Mouse (Mus musculus) lung, postnatal 0 days (tissue): Measurements from ENCODE around the gene Dtx2. TPM values are rescaled to one million over a fixed set of nuclear protein-coding genes. Genes with fewer than 3 reads are reported as not detected.

Experiments used
- ATAC-seq: fragments of 200-750 bp; cut with Nextera tagmentation; 2 replicates; pipeline ENCODE4 v1.8.0; 2017; ENCODE audit warnings: moderate library complexity
- DNase-seq: peaks from one replicate; pipeline ENCODE4 v3.0.0-alpha.2; 2016; ENCODE audit warnings: low spot score
- H3K27ac ChIP-seq: fragments of 300-500 bp; sonication (generic); 2 replicates; pipeline ENCODE4 v1.5.1; 2014; ENCODE audit warnings: antibody characterized with exemption, mild to moderate bottlenecking, low read length, mixed read lengths
- H3K27me3 ChIP-seq: fragments of 300-500 bp; sonication (generic); replicated peaks from 2 replicates; pipeline ENCODE4 v1.6.1; 2014; ENCODE audit warnings: low read length, mixed read lengths; ENCODE audit not compliant: insufficient read depth
- H3K36me3 ChIP-seq: fragments of 300-500 bp; sonication (generic); 2 replicates; pipeline ENCODE4 v1.6.1; 2014; ENCODE audit warnings: low read length, mixed read lengths; ENCODE audit not compliant: insufficient read depth
- H3K4me1 ChIP-seq: fragments of 300-500 bp; sonication (generic); 2 replicates; pipeline ENCODE4 v1.6.1; 2014; ENCODE audit warnings: antibody characterized with exemption, low read depth, low read length, mixed read lengths; ENCODE audit not compliant: insufficient read depth
- H3K4me2 ChIP-seq: fragments of 300-500 bp; sonication (generic); replicated peaks from 2 replicates; pipeline ENCODE4 v1.6.1; 2014; ENCODE audit warnings: low read depth, mild to moderate bottlenecking, low read length, moderate library complexity, mixed read lengths
- H3K4me3 ChIP-seq: fragments of 300-500 bp; sonication (generic); 2 replicates; pipeline ENCODE4 v1.5.1; 2014; ENCODE audit warnings: low read depth, low read length
- H3K9ac ChIP-seq: fragments of 300-500 bp; sonication (generic); replicated peaks from 2 replicates; pipeline ENCODE4 v1.6.1; 2014; ENCODE audit warnings: low read depth, mild to moderate bottlenecking
- H3K9me3 ChIP-seq: fragments of 300-500 bp; sonication (generic); 2 replicates; pipeline ENCODE4 v1.6.1; 2016; ENCODE audit warnings: low read length, mixed read lengths
- CTCF ChIP-seq: IDR thresholded peaks from 2 replicates; pipeline ENCODE4 v1.5.1; 2016; ENCODE audit warnings: antibody characterized with exemption, mild to moderate bottlenecking
- EP300 ChIP-seq: IDR thresholded peaks from 2 replicates; pipeline ENCODE4 v1.6.1; 2016; ENCODE audit warnings: antibody characterized with exemption, mild to moderate bottlenecking, control low read depth
- WGBS: fragments of 180-500 bp; shearing (Covaris S2); extraction: QIAGEN DNeasy Blood & Tissue Kit; methylation state at CpG from one replicate; pipeline ENCODE4 v1.1.7; 2014; 5-methylcytosine and 5-hydroxymethylcytosine counted together
- polyA plus RNA-seq: library from polyadenylated mRNA; unstranded; fragments of >200 nt; fragmentation: Nextera tagmentation; extraction: Ambion mirVana; gene quantifications from 2 replicates; pipeline ENCODE4 v1.2.1, GENCODE M21; 2015

Dtx2 gene
- polyA plus RNA-seq, 1 experiment from 2014 or later, result 21.6 TPM

DNA sequence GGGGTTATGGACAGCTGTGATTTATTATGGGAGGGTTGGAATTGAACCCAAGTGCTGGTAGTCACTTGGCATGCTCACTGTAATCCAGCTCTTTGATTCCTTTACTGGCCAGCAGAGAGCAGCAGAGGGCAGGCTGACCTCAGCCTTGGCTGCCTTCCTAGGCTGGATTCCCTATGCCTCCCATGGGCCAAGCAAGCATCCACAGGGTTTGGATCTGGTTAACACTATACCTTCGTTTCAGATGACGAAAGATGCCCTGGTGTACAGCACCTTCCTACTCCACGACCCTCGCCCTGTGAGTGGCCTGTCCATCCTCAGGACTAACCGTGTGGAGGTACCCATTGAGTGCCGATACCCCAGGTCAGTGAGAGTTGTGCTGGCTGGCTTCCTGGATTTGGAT lies 12.2 kb upstream of the Dtx2 start:
- H3K36me3 ChIP-seq, result no peaks in the 10 kb centered on the region
- H3K9ac ChIP-seq, result no peak overlapping the region
- no peak for TF ChIP-seq EP300
- peak; percentile 95 for TF ChIP-seq CTCF
- H3K4me1 ChIP-seq, result no peaks in the 10 kb centered on the region
- no peak overlapping the region for H3K4me3 ChIP-seq
- whole genome bisulfite sequencing, result 34% methylated on average over 6 of the region's 6 CpGs
- H3K27me3 ChIP-seq, result no peaks in the 10 kb centered on the region
- DNase-seq (peak; percentile 85), ATAC-seq (peak; percentile 70)
- H3K27ac ChIP-seq, result no peak overlapping the region
- no peaks in the 10 kb centered on the region for H3K9me3 ChIP-seq
- H3K4me2 ChIP-seq, result no peak overlapping the region

DNA sequence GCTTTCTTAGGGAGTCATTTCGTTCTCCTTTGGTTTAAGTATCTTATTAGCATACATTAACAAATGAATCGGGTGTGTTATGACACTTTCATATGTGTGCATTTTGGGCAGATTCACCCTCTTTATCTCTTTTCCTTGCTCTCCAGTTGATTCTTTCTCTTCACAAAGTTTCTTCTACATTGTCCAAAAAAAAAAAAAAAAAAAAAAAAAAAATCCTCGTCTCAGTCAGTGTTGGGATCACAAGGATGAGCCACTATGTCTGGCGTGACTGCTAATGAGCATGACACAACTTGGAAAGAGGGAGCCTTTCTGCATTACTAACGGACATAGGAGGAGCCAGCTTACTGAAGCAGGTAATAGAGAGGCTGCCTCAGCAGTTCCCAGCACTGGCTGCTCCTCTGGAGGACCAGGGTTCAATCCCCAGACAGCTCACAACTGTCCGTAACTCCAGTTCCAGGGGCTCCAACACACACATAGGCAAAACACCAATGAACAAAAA lies 10.0 kb upstream of the Dtx2 start:
- DNase-seq (no peak), ATAC-seq (no peak)
- H3K4me1 ChIP-seq, result no peaks in the 10 kb centered on the region
- no peak overlapping the region for H3K9ac ChIP-seq
- H3K4me3 ChIP-seq, result no peak overlapping the region
- no peaks in the 10 kb centered on the region for H3K9me3 ChIP-seq
- H3K27ac ChIP-seq, result no peak overlapping the region
- H3K36me3 ChIP-seq, result no peaks in the 10 kb centered on the region
- 69% methylated on average over 6 of the region's 6 CpGs for WGBS
- no peak for TF ChIP-seq CTCF
- TF ChIP-seq EP300, result no peak
- no peak overlapping the region for H3K4me2 ChIP-seq
- H3K27me3 ChIP-seq, result no peaks in the 10 kb centered on the region

- DNase-seq (peak; percentile 60), ATAC-seq (no peak)
- WGBS, result 47% methylated on average over 11 of the region's 11 CpGs
- Histone ChIP-seq H3K27me3 (no peaks in the 10 kb centered on the region), H3K36me3 (no peaks in the 10 kb centered on the region), H3K4me1 (no peaks in the 10 kb centered on the region), H3K27ac (no peak overlapping the region), H3K9ac (no peak overlapping the region), H3K4me2 (no peak overlapping the region), H3K9me3 (no peaks in the 10 kb centered on the region), H3K4me3 (no peak overlapping the region)
- TF ChIP-seq EP300 (no peak), CTCF (peak; percentile 56)
Measured at GRCm38 (mm10) chr5:135987248-135987647, 7.4 kb upstream of the Dtx2 start.

DNA sequence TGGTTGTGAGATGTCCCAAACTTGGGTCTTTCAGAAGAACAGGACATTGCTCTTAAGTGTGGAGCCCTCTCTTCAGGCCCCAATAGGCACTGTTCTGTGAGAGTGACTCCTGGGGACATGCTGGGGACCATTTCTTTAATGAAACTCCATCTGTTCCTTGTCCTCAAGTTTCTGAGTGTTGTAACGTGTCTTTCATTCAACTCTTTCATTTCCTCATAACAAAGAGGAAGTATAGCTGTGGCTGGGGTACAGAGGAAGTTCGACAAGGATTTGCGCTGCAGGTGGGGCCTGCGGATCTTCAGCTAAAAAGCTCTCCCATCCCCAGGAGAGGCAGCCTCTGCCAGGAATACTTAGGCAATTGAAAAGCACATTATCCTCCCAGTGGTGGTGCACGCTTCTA lies 4.0 kb upstream of the Dtx2 start:
- ATAC-seq (no peak), DNase-seq (no peak)
- 67% methylated on average over 5 of the region's 5 CpGs for WGBS
- no peak overlapping the region for H3K27ac ChIP-seq
- no peaks in the 10 kb centered on the region for H3K27me3 ChIP-seq
- no peaks in the 10 kb centered on the region for H3K9me3 ChIP-seq
- H3K4me3 ChIP-seq, result no peak overlapping the region
- no peak overlapping the region for H3K4me2 ChIP-seq
- TF ChIP-seq CTCF (no peak), EP300 (no peak)
- no peaks in the 10 kb centered on the region for H3K36me3 ChIP-seq
- H3K9ac ChIP-seq, result no peak overlapping the region
- H3K4me1 ChIP-seq, result 0 out of 2 replicates have a peak, but pooled peaks cover 2% of the 10 kb centered on the region

- Histone ChIP-seq H3K4me3 (no peak overlapping the region), H3K27me3 (no peaks in the 10 kb centered on the region), H3K9me3 (no peaks in the 10 kb centered on the region), H3K36me3 (no peaks in the 10 kb centered on the region), H3K9ac (no peak overlapping the region), H3K4me2 (no peak overlapping the region), H3K4me1 (0 out of 2 replicates have a peak, but pooled peaks cover 4% of the 10 kb centered on the region), H3K27ac (no peak overlapping the region)
- ATAC-seq (no peak), DNase-seq (no peak)
- no peak for TF ChIP-seq CTCF
- TF ChIP-seq EP300, result no peak
- 40% methylated on average over 5 of the region's 5 CpGs for WGBS
Measured at GRCm38 (mm10) chr5:135993381-135993965, 1.1 kb upstream of the Dtx2 start.

GRCm38 (mm10) chr5:135994335-135994724 lies 270 bp upstream of the Dtx2 start:
- 53% methylated on average over 8 of the region's 8 CpGs for WGBS
- ATAC-seq, result no peak
- H3K4me3 ChIP-seq, result peak overlapping the region; percentile 68; the same call in 1 of the 2 replicates

GRCm38 (mm10) chr5:135996162-135996561 lies 1.6 kb downstream of the Dtx2 start:
- Histone ChIP-seq H3K4me3 (no peak overlapping the region), H3K27me3 (no peaks in the 10 kb centered on the region), H3K4me2 (no peak overlapping the region), H3K27ac (no peak overlapping the region), H3K4me1 (0 out of 2 replicates have a peak, but pooled peaks cover 4% of the 10 kb centered on the region), H3K9me3 (no peaks in the 10 kb centered on the region), H3K36me3 (no peaks in the 10 kb centered on the region), H3K9ac (no peak overlapping the region)
- TF ChIP-seq CTCF (no peak), EP300 (no peak)
- ATAC-seq (no peak), DNase-seq (no peak)
- WGBS, result 70% methylated on average over 8 of the region's 8 CpGs

More at GRCm38 (mm10) chr5:135994335-135994724, 270 bp upstream of the Dtx2 start:
- Histone ChIP-seq H3K36me3 (no peaks in the 10 kb centered on the region), H3K4me2 (no peak overlapping the region), H3K27me3 (no peaks in the 10 kb centered on the region), H3K4me1 (0 out of 2 replicates have a peak, but pooled peaks cover 4% of the 10 kb centered on the region), H3K27ac (no peak overlapping the region), H3K9me3 (no peaks in the 10 kb centered on the region), H3K9ac (no peak overlapping the region)
- no peak for DNase-seq
- no peak for TF ChIP-seq CTCF
- TF ChIP-seq EP300, result no peak
